Mouse (Mus musculus) kidney, postnatal 0 days (tissue): ENCODE measurements at regions not wholly inside any gene's neighbourhood (a gene's known extent, or its start where the extent isn't known, plus 50 kb on each side); places are given as distances from the start of the nearest gene placed in this dataset.
A peak's percentile ranks its signal among the peaks of the same experiment; 100 is the strongest.

Experiments
- ATAC-seq: fragments of 200-750 bp; cut with Nextera tagmentation; replicated peaks from 2 replicates; pipeline ENCODE4 v1.8.0; 2017; ENCODE audit warnings: low read depth, moderate number of reproducible peaks, moderate TSS enrichment, moderate library complexity; ENCODE audit not compliant: low FRiP score
- DNase-seq: peaks from one replicate; pipeline ENCODE4 v3.0.0-alpha.2; 2016; ENCODE audit warnings: low spot score
- H3K27ac ChIP-seq: fragments of 300-500 bp; sonication (generic); 2 replicates; pipeline ENCODE4 v1.5.1; 2014; ENCODE audit warnings: mild to moderate bottlenecking
- H3K27me3 ChIP-seq: fragments of 300-500 bp; sonication (generic); 2 replicates; pipeline ENCODE4 v1.6.1; 2014; ENCODE audit warnings: low read length, mixed read lengths; ENCODE audit not compliant: insufficient read depth
- H3K36me3 ChIP-seq: fragments of 300-500 bp; sonication (generic); 2 replicates; pipeline ENCODE4 v1.6.1; 2014; ENCODE audit warnings: low read length, mixed read lengths; ENCODE audit not compliant: insufficient read depth
- H3K4me1 ChIP-seq: fragments of 300-500 bp; sonication (generic); replicated peaks from 2 replicates; pipeline ENCODE4 v1.6.1; 2014; ENCODE audit warnings: antibody characterized with exemption, low read length, mixed read lengths; ENCODE audit not compliant: insufficient read depth
- H3K4me2 ChIP-seq: fragments of 300-500 bp; sonication (generic); 2 replicates; pipeline ENCODE4 v1.6.1; 2014; ENCODE audit warnings: mild to moderate bottlenecking, low read length, moderate library complexity, mixed read lengths
- H3K4me3 ChIP-seq: fragments of 300-500 bp; sonication (generic); replicated peaks from 2 replicates; pipeline ENCODE4 v1.5.1; 2014; ENCODE audit warnings: low read depth, low read length
- H3K9ac ChIP-seq: fragments of 300-500 bp; sonication (generic); 2 replicates; pipeline ENCODE4 v1.6.1; 2014; ENCODE audit warnings: low read depth, low read length
- H3K9me3 ChIP-seq: fragments of 300-500 bp; sonication (generic); replicated peaks from 2 replicates; pipeline ENCODE4 v1.6.1; 2016; ENCODE audit warnings: low read length, inconsistent platforms, mixed read lengths
- CTCF ChIP-seq: IDR thresholded peaks from 2 replicates; pipeline ENCODE4 v1.5.1; 2016; ENCODE audit warnings: antibody characterized with exemption, low read depth, mild to moderate bottlenecking, moderate library complexity
- WGBS: fragments of 180-500 bp; shearing (Covaris S2); extraction: QIAGEN DNeasy Blood & Tissue Kit; methylation state at CpG from one replicate; pipeline ENCODE4 v1.1.7; 2014; 5-methylcytosine and 5-hydroxymethylcytosine counted together

GRCm38 (mm10) chr1:169346876-169347275, 184.4 kb downstream of the Nuf2 start:
- 0 out of 2 replicates have a peak overlapping the region, but pooled peaks have one; percentile 1 for H3K27ac ChIP-seq
- no peak overlapping the region for H3K4me3 ChIP-seq
- H3K4me2 ChIP-seq: no peak overlapping the region
- DNase-seq (no peak), ATAC-seq (no peak)
- no peak overlapping the region for H3K9ac ChIP-seq
- H3K9me3 ChIP-seq: no peaks in the 10 kb centered on the region
- no peak for TF ChIP-seq CTCF
- no peaks in the 10 kb centered on the region for H3K36me3 ChIP-seq
- H3K4me1 ChIP-seq: no peaks in the 10 kb centered on the region
- WGBS: 89% methylated on average over 1 of the region's 1 CpGs
- H3K27me3 ChIP-seq: no peaks in the 10 kb centered on the region

GRCm38 (mm10) chr1:169341131-169341530, 190.1 kb downstream of the Nuf2 start:
- Histone ChIP-seq H3K4me3 (no peak overlapping the region), H3K27me3 (no peaks in the 10 kb centered on the region), H3K36me3 (no peaks in the 10 kb centered on the region), H3K4me1 (no peaks in the 10 kb centered on the region), H3K9ac (no peak overlapping the region), H3K4me2 (no peak overlapping the region), H3K27ac (no peak overlapping the region), H3K9me3 (no peaks in the 10 kb centered on the region)
- TF ChIP-seq CTCF: no peak
- ATAC-seq (no peak), DNase-seq (no peak)
- 59% methylated on average over 1 of the region's 1 CpGs for WGBS

DNA sequence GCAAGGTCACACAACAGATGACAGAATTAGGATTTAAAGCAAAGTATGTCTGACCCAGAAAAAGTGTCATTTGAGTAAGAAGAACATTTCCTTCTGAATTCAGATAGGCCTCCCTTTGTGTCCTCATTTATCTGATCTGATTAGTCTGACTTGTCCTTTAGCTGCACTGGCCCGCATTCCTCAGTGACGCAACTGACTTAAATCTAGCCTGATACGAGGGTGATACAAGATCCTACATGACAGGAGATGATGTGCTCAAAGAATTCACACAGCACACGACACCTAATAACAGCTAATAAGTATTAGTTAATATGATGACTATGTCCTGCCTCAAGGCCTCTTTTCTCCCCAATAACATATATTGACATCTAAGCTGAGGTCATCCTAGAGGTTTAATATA, 192.8 kb downstream of the Nuf2 start:
- H3K36me3 ChIP-seq: no peaks in the 10 kb centered on the region
- no peak for ATAC-seq
- no peak for TF ChIP-seq CTCF
- H3K9ac ChIP-seq: no peak overlapping the region
- H3K4me1 ChIP-seq: no peaks in the 10 kb centered on the region
- no peak overlapping the region for H3K4me2 ChIP-seq
- no peaks in the 10 kb centered on the region for H3K9me3 ChIP-seq
- H3K4me3 ChIP-seq: no peak overlapping the region
- peak; percentile 57 for DNase-seq
- WGBS: 58% methylated on average over 4 of the region's 4 CpGs
- H3K27ac ChIP-seq: no peak overlapping the region
- no peaks in the 10 kb centered on the region for H3K27me3 ChIP-seq

DNA sequence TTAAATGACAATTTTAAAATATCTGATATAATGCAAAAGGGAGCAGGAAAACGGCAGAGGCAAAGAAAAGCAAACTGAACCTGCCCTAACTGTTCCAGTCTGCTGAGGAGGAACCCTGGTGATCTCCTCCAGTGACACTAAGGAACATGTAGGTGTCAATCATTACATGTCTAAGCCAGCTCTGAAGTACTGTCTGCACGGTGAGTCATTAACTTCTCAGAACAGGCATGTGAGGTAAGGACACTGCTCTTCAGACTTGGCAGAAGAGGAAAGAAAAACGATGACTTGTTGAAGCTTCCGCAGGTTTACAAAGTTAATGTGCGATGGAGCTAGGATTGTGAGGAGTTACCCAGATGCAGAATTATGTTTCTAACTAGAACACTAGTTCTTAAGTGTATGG, 199.1 kb downstream of the Nuf2 start:
- Histone ChIP-seq H3K9ac (no peak overlapping the region), H3K27me3 (no peaks in the 10 kb centered on the region), H3K9me3 (no peaks in the 10 kb centered on the region), H3K4me1 (no peaks in the 10 kb centered on the region), H3K36me3 (no peaks in the 10 kb centered on the region), H3K4me3 (no peak overlapping the region), H3K27ac (no peak overlapping the region), H3K4me2 (no peak overlapping the region)
- peak; percentile 80 for ATAC-seq
- DNase-seq: no peak
- TF ChIP-seq CTCF: no peak
- WGBS: 73% methylated on average over 5 of the region's 5 CpGs

DNA sequence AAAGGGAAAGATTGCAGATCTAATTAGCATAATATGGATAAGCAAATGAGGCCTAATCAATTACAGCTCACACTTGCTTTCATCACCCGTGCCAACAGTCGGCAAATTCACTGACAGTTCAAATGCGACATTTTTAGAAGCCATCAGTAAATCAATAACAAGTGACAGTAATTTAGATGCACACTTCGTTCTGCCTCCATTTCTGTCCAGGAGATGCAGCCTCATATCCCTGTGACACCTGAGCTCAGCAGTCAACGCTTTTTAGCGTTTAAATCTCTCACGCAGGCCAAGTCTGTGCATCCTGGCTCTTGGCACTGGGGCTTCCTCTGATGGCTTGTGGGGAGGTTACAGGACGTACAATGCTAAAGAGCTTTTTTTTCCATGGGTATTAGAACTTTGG, 218.0 kb downstream of the Nuf2 start:
- H3K27ac ChIP-seq: no peak overlapping the region
- no peaks in the 10 kb centered on the region for H3K27me3 ChIP-seq
- DNase-seq: no peak
- H3K9ac ChIP-seq: no peak overlapping the region
- no peak overlapping the region for H3K4me2 ChIP-seq
- no peak for ATAC-seq
- TF ChIP-seq CTCF: no peak
- H3K9me3 ChIP-seq: no peaks in the 10 kb centered on the region
- 78% methylated on average over 8 of the region's 8 CpGs for WGBS
- H3K36me3 ChIP-seq: no peaks in the 10 kb centered on the region
- H3K4me3 ChIP-seq: no peak overlapping the region
- H3K4me1 ChIP-seq: no peaks in the 10 kb centered on the region

GRCm38 (mm10) chr1:169283440-169283839, 247.8 kb downstream of the Nuf2 start:
- Histone ChIP-seq H3K9me3 (no peaks in the 10 kb centered on the region), H3K4me1 (no peaks in the 10 kb centered on the region), H3K27ac (no peak overlapping the region), H3K27me3 (no peaks in the 10 kb centered on the region), H3K4me2 (no peak overlapping the region), H3K4me3 (no peak overlapping the region), H3K36me3 (no peaks in the 10 kb centered on the region), H3K9ac (no peak overlapping the region)
- no peak for TF ChIP-seq CTCF
- no peak for DNase-seq
- no peak for ATAC-seq
- WGBS: 96% methylated on average over 5 of the region's 5 CpGs

GRCm38 (mm10) chr1:169270750-169271149, 260.5 kb downstream of the Nuf2 start:
- Histone ChIP-seq H3K4me3 (no peak overlapping the region), H3K4me1 (no peaks in the 10 kb centered on the region), H3K9me3 (no peaks in the 10 kb centered on the region), H3K4me2 (no peak overlapping the region), H3K36me3 (no peaks in the 10 kb centered on the region), H3K27me3 (no peaks in the 10 kb centered on the region), H3K9ac (no peak overlapping the region), H3K27ac (no peak overlapping the region)
- ATAC-seq (no peak), DNase-seq (no peak)
- TF ChIP-seq CTCF: no peak
- 55% methylated on average over 4 of the region's 4 CpGs for WGBS
